In genomic region chr12:97973909-97974510, GRCm38 (mm10) we compare ENCODE assay signal across 11 mouse cellular contexts.
DNase-seq lines count a peak whose midpoint lies in the region; ATAC-seq and TF ChIP-seq lines count a peak whose summit lies in the region.
"Had no signal": no experiment of that assay in that cellular context is flagged by ENCODE, and none has a peak within 500 bp of the region (broad histone marks: within the 10 kb centered on the region; RNA-seq: fewer than 3 reads in every experiment).

No protein-coding gene starts in this region.

- no peak for TF ChIP-seq EP300 in stomach, postnatal 0 days (optimal IDR thresholded peaks at IDR 0.05)

- no peak overlapping the region for H3K9ac ChIP-seq in forebrain, postnatal 0 days
- no peak overlapping the region for H3K9ac ChIP-seq in forebrain, embryonic 13.5 days
- H3K9ac ChIP-seq in midbrain, embryonic 11.5 days (ENCODE audit: low read length): no peak overlapping the region
- no peak overlapping the region for H3K9ac ChIP-seq in stomach, postnatal 0 days (ENCODE audit: low read length)
- no peak overlapping the region for H3K9ac ChIP-seq in liver, embryonic 12.5 days
- H3K9ac ChIP-seq: embryonic facial prominence, embryonic 13.5 days had no signal

- H3K4me2 ChIP-seq in forebrain, postnatal 0 days (ENCODE audit: low read depth): no peak overlapping the region
- H3K4me2 ChIP-seq in forebrain, embryonic 13.5 days: no peak overlapping the region
- no peak overlapping the region for H3K4me2 ChIP-seq in midbrain, embryonic 11.5 days
- H3K4me2 ChIP-seq in stomach, postnatal 0 days (replicated peaks; ENCODE audit: low read depth): no peak overlapping the region
- no peak overlapping the region for H3K4me2 ChIP-seq in liver, embryonic 12.5 days
- H3K4me2 ChIP-seq: embryonic facial prominence, embryonic 13.5 days had no signal

- 54% methylated on average over 10 of the region's 10 CpGs for WGBS in forebrain, postnatal 0 days
- 68% methylated on average over 10 of the region's 10 CpGs for WGBS in forebrain, embryonic 13.5 days
- 60% methylated on average over 10 of the region's 10 CpGs for WGBS in midbrain, embryonic 11.5 days
- 66% methylated on average over 10 of the region's 10 CpGs for WGBS in midbrain, embryonic 10.5 days
- WGBS in stomach, postnatal 0 days: 54% methylated on average over 10 of the region's 10 CpGs
- 61% methylated on average over 10 of the region's 10 CpGs for WGBS in liver, embryonic 12.5 days (ENCODE audit: insufficient replicate concordance)
- WGBS in thymus, adult 2 months: 73% methylated on average over 10 of the region's 10 CpGs

- no peak overlapping the region for H3K4me3 ChIP-seq in forebrain, postnatal 0 days (ENCODE audit: low read depth, low read length)
- H3K4me3 ChIP-seq in forebrain, embryonic 13.5 days: no peak overlapping the region
- no peak overlapping the region for H3K4me3 ChIP-seq in midbrain, embryonic 11.5 days (ENCODE audit: low read depth, low read length)
- H3K4me3 ChIP-seq in midbrain, embryonic 10.5 days: no peak overlapping the region
- no peak overlapping the region for H3K4me3 ChIP-seq in stomach, postnatal 0 days (ENCODE audit: low read depth, low read length)
- H3K4me3 ChIP-seq in liver, embryonic 12.5 days: no peak overlapping the region
- no peak overlapping the region for H3K4me3 ChIP-seq in thymus, adult 2 months (ENCODE audit: control insufficient read depth, insufficient read depth, low read length)
- H3K4me3 ChIP-seq: embryonic facial prominence, embryonic 13.5 days had no signal

- peak; percentile 70 for DNase-seq in forebrain, postnatal 0 days
- DNase-seq in midbrain, embryonic 11.5 days (ENCODE audit: low spot score, missing footprints): peak; percentile 77
- DNase-seq in midbrain, embryonic 10.5 days (ENCODE audit: low spot score): no peak
- peak; percentile 23 for DNase-seq in left cerebral cortex, adult 11 months (ENCODE audit: low spot score)
- no peak for DNase-seq in stomach, postnatal 0 days (ENCODE audit: low spot score)
- no peak for DNase-seq in thymus, adult 2 months
- DNase-seq: kidney, adult 2 months; lung, adult 18-20 months had no signal

- H3K9me3 ChIP-seq in forebrain, postnatal 0 days (ENCODE audit: low read length): no peaks in the 10 kb centered on the region
- H3K9me3 ChIP-seq in forebrain, embryonic 13.5 days (replicated peaks): no peaks in the 10 kb centered on the region
- H3K9me3 ChIP-seq in midbrain, embryonic 11.5 days (ENCODE audit: control insufficient read depth, low read length): no peaks in the 10 kb centered on the region
- no peaks in the 10 kb centered on the region for H3K9me3 ChIP-seq in midbrain, embryonic 10.5 days (replicated peaks)
- H3K9me3 ChIP-seq in stomach, postnatal 0 days (ENCODE audit: control insufficient read depth, low read length): no peaks in the 10 kb centered on the region
- no peaks in the 10 kb centered on the region for H3K9me3 ChIP-seq in liver, embryonic 12.5 days (replicated peaks)
- H3K9me3 ChIP-seq: embryonic facial prominence, embryonic 13.5 days had no signal

- H3K27me3 ChIP-seq in forebrain, postnatal 0 days (ENCODE audit: insufficient read depth, low read length): no peaks in the 10 kb centered on the region
- H3K27me3 ChIP-seq in forebrain, embryonic 13.5 days: no peaks in the 10 kb centered on the region
- no peaks in the 10 kb centered on the region for H3K27me3 ChIP-seq in midbrain, embryonic 11.5 days (ENCODE audit: control insufficient read depth, insufficient read depth, low read length)
- H3K27me3 ChIP-seq in midbrain, embryonic 10.5 days (ENCODE audit: low read depth, poor library complexity, severe bottlenecking): peaks cover 24% of the 10 kb centered on the region; the same call in 1 of the 2 replicates
- no peaks in the 10 kb centered on the region for H3K27me3 ChIP-seq in stomach, postnatal 0 days (ENCODE audit: control insufficient read depth, insufficient read depth, low read length)
- H3K27me3 ChIP-seq in liver, embryonic 12.5 days (replicated peaks): no peaks in the 10 kb centered on the region
- no peaks in the 10 kb centered on the region for H3K27me3 ChIP-seq in thymus, adult 2 months (ENCODE audit: control insufficient read depth, insufficient read depth, low read length)
- H3K27me3 ChIP-seq: embryonic facial prominence, embryonic 13.5 days had no signal

- H3K36me3 ChIP-seq in forebrain, postnatal 0 days (ENCODE audit: insufficient read depth): no peaks in the 10 kb centered on the region
- H3K36me3 ChIP-seq in forebrain, embryonic 13.5 days (ENCODE audit: poor library complexity, severe bottlenecking): no peaks in the 10 kb centered on the region
- no peaks in the 10 kb centered on the region for H3K36me3 ChIP-seq in midbrain, embryonic 11.5 days (ENCODE audit: control insufficient read depth, insufficient read depth, low read length)
- H3K36me3 ChIP-seq in midbrain, embryonic 10.5 days: no peaks in the 10 kb centered on the region
- no peaks in the 10 kb centered on the region for H3K36me3 ChIP-seq in stomach, postnatal 0 days (ENCODE audit: control insufficient read depth, insufficient read depth, low read length)
- H3K36me3 ChIP-seq in liver, embryonic 12.5 days: no peaks in the 10 kb centered on the region
- no peaks in the 10 kb centered on the region for H3K36me3 ChIP-seq in thymus, adult 2 months (ENCODE audit: control insufficient read depth, insufficient read depth, low read length)
- H3K36me3 ChIP-seq: embryonic facial prominence, embryonic 13.5 days had no signal

- no peak for TF ChIP-seq POLR2A in thymus, adult 2 months (IDR thresholded peaks at IDR 0.05; ENCODE audit: control insufficient read depth, extremely low read depth, insufficient read depth, low read length, poor library complexity)

- H3K4me1 ChIP-seq in forebrain, postnatal 0 days (ENCODE audit: insufficient read depth): no peaks in the 10 kb centered on the region
- H3K4me1 ChIP-seq in forebrain, embryonic 13.5 days: peaks cover 15% of the 10 kb centered on the region
- H3K4me1 ChIP-seq in midbrain, embryonic 11.5 days (ENCODE audit: control insufficient read depth, insufficient read depth, low read length): peaks cover 10% of the 10 kb centered on the region
- H3K4me1 ChIP-seq in midbrain, embryonic 10.5 days: peaks cover 19% of the 10 kb centered on the region
- no peaks in the 10 kb centered on the region for H3K4me1 ChIP-seq in stomach, postnatal 0 days (replicated peaks; ENCODE audit: control insufficient read depth, insufficient read depth)
- no peaks in the 10 kb centered on the region for H3K4me1 ChIP-seq in liver, embryonic 12.5 days
- H3K4me1 ChIP-seq in thymus, adult 2 months (replicated peaks; ENCODE audit: control insufficient read depth, insufficient read depth, low read length): no peaks in the 10 kb centered on the region
- H3K4me1 ChIP-seq: embryonic facial prominence, embryonic 13.5 days had no signal

- no peak overlapping the region for H3K27ac ChIP-seq in forebrain, postnatal 0 days (ENCODE audit: low read depth, low read length)
- no peak overlapping the region; the same call in 1 of the 2 replicates for H3K27ac ChIP-seq in forebrain, embryonic 13.5 days
- H3K27ac ChIP-seq in midbrain, embryonic 11.5 days (ENCODE audit: low read depth, low read length): no peak overlapping the region
- no peak overlapping the region for H3K27ac ChIP-seq in midbrain, embryonic 10.5 days (replicated peaks)
- H3K27ac ChIP-seq in stomach, postnatal 0 days (replicated peaks): no peak overlapping the region
- H3K27ac ChIP-seq in liver, embryonic 12.5 days: no peak overlapping the region
- no peak overlapping the region for H3K27ac ChIP-seq in thymus, adult 2 months (ENCODE audit: control insufficient read depth, insufficient read depth, low read length)
- H3K27ac ChIP-seq: embryonic facial prominence, embryonic 13.5 days had no signal

- TF ChIP-seq CTCF in forebrain, postnatal 0 days (IDR thresholded peaks at IDR 0.05; ENCODE audit: low read depth): peak; percentile 60
- TF ChIP-seq CTCF in stomach, postnatal 0 days (IDR thresholded peaks at IDR 0.05; ENCODE audit: low read depth): peak; percentile 65
- no peak for TF ChIP-seq CTCF in thymus, adult 2 months (IDR thresholded peaks at IDR 0.05; ENCODE audit: borderline replicate concordance, control insufficient read depth, extremely low read depth, insufficient read depth, low read length, poor library complexity)

- peak; percentile 59; the same call in 1 of the 2 replicates for ATAC-seq in forebrain, postnatal 0 days
- no peak for ATAC-seq in forebrain, embryonic 13.5 days
- ATAC-seq in midbrain, embryonic 11.5 days (ENCODE audit: low FRiP score): no peak
- ATAC-seq in stomach, postnatal 0 days (ENCODE audit: low FRiP score, low TSS enrichment): no peak
- no peak for ATAC-seq in liver, embryonic 12.5 days

Comparison
In these comparisons a context has a peak if more than half of its experiments do, and no peak if none do; other contexts are left out.
1. DNase-seq: peak in forebrain, postnatal 0 days (single experiment), midbrain, embryonic 11.5 days (single experiment) and left cerebral cortex, adult 11 months (single experiment); none in midbrain, embryonic 10.5 days (single experiment), stomach, postnatal 0 days (single experiment) and thymus, adult 2 months (single experiment).